Mouse (Mus musculus): ENCODE data around the gene Tmem9. TPM values are rescaled to one million over a fixed set of nuclear protein-coding genes. Genes with fewer than 3 reads are reported as not detected.

The Tmem9 gene
- polyA plus RNA-seq, 1 experiment from 2014 or later: 207 TPM

DNA sequence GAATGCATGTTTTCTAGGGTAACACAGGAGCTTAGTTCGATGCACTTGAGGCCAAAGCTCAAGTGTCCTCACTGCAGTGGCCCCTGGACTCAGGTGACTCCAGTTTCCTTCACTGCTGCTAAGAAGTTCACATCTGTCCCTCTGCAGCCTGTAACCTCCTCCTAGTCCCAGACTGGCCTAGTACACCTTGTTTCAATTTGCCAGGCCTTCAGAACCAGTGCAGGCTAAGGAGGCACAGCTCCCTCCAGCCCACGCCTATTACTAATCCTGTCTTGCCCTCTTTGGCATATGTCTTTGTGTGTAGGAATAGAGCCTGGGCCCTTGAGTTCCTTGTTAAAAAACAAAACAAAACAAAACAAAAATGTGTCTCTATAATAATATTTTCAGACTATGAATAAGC, 9.4 kb downstream of the Tmem9 start:
- H3K9me3 ChIP-seq (ENCODE audit: control insufficient read depth, low read length): no peaks in the 10 kb centered on the region
- 84% methylated on average over 2 of the region's 2 CpGs for WGBS
- H3K9ac ChIP-seq (ENCODE audit: low read depth, low read length): no peak overlapping the region; the same call in 1 of the 2 replicates
- peak overlapping the region; percentile 44; the same call in 1 of the 2 replicates for H3K27ac ChIP-seq (ENCODE audit: low read depth, low read length)
- H3K4me3 ChIP-seq (ENCODE audit: low read length): no peak overlapping the region
- ATAC-seq: no peak; the same call in 1 of the 2 replicates
- no peaks in the 10 kb centered on the region for H3K27me3 ChIP-seq (replicated peaks; ENCODE audit: control insufficient read depth, insufficient read depth, low read length)
- peak overlapping the region; percentile 44 for H3K4me2 ChIP-seq (ENCODE audit: low read length)
- H3K36me3 ChIP-seq (ENCODE audit: control insufficient read depth, insufficient read depth, low read length): peaks cover 3% of the 10 kb centered on the region; the same call in 1 of the 2 replicates
- H3K4me1 ChIP-seq (ENCODE audit: control insufficient read depth, insufficient read depth, low read depth, low read length): peaks cover 12% of the 10 kb centered on the region

GRCm38 (mm10) chr1:136017907-136018313, 10.0 kb downstream of the Tmem9 start:
- ATAC-seq: peak; percentile 100
- WGBS: under 1% methylated on average over 22 of the region's 22 CpGs

DNA sequence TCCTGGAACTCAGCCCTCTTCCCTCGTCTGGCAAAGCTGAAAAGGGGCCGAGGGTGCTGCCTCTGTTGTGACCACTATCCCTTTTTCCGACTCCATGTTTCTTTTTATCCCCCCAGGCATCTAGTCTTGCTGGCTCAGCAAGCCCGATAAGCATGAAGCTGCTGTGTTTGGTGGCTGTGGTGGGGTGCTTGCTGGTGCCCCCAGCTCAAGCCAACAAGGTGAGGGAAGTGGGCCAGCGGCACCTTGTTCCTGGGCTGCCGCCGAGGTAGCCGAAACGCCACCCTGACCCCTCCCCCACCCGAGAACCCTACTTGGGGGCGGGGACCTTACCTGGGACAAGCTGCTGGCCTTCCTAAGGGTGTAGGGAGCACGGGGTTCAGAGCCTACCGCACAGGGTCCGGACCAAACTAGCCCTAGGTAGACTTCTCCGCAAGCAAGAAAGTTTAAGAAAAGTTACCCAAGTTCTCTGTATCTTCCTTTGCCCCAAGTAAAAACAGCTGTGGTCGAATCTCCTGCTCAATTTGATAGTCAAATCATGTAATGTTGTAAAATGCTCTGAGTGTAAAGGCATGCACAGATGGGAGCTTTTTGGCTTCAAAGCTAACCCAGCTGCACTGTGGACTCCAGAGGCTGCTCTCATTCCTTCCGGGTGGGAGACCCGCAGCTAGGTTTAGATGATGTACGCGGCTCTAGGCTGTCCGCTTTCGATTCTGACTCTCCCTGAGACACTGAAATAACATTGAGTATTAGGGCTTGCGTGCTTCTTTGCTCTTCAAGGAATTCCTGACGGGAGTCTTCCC, 10.6 kb downstream of the Tmem9 start:
- peaks cover 3% of the 10 kb centered on the region; the same call in 1 of the 2 replicates for H3K36me3 ChIP-seq (ENCODE audit: control insufficient read depth, insufficient read depth, low read length)
- no peaks in the 10 kb centered on the region for H3K27me3 ChIP-seq (replicated peaks; ENCODE audit: control insufficient read depth, insufficient read depth, low read length)
- H3K9me3 ChIP-seq (ENCODE audit: control insufficient read depth, low read length): no peaks in the 10 kb centered on the region
- WGBS: 3% methylated on average over 24 of the region's 24 CpGs
- H3K27ac ChIP-seq (ENCODE audit: low read depth, low read length): peak overlapping the region; percentile 58
- peaks cover 12% of the 10 kb centered on the region for H3K4me1 ChIP-seq (ENCODE audit: control insufficient read depth, insufficient read depth, low read depth, low read length)
- peak overlapping the region; percentile 63 for H3K4me3 ChIP-seq (ENCODE audit: low read length)
- peak overlapping the region; percentile 86 for H3K9ac ChIP-seq (ENCODE audit: low read depth, low read length)
- ATAC-seq: peak; percentile 22
- peak overlapping the region; percentile 91 for H3K4me2 ChIP-seq (ENCODE audit: low read length)

More at GRCm38 (mm10) chr1:136017907-136018313, 10.0 kb downstream of the Tmem9 start:
- H3K4me2 ChIP-seq (ENCODE audit: low read length): peak overlapping the region; percentile 91
- no peaks in the 10 kb centered on the region for H3K9me3 ChIP-seq (ENCODE audit: control insufficient read depth, low read length)
- peak overlapping the region; percentile 86 for H3K9ac ChIP-seq (ENCODE audit: low read depth, low read length)
- H3K36me3 ChIP-seq (ENCODE audit: control insufficient read depth, insufficient read depth, low read length): peaks cover 3% of the 10 kb centered on the region; the same call in 1 of the 2 replicates
- peak overlapping the region; percentile 58 for H3K27ac ChIP-seq (ENCODE audit: low read depth, low read length)
- peaks cover 12% of the 10 kb centered on the region for H3K4me1 ChIP-seq (ENCODE audit: control insufficient read depth, insufficient read depth, low read depth, low read length)
- peak overlapping the region; percentile 63 for H3K4me3 ChIP-seq (ENCODE audit: low read length)
- no peaks in the 10 kb centered on the region for H3K27me3 ChIP-seq (replicated peaks; ENCODE audit: control insufficient read depth, insufficient read depth, low read length)

DNA sequence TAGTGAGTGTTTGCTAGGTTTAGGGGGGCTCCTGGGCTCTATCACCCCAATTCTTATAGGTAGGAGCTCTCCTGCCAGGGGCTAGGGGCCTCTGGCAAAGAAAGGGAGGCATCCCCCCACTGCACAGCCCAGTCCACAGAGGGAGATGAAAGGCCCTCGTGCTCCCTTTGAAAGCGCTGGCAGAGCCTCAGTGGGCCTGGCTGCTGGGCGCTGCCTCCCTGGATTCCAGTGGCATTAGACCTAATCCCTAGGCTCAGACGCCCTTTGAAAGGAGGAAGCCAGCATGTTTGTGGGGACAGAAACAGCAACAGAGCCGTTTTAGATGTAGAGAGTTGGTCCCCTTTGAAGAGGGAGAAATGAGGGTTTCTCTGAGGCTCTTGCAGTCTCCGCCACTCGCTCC, 22.3 kb downstream of the Tmem9 start:
- 61% methylated on average over 7 of the region's 7 CpGs for WGBS
- no peak overlapping the region for H3K9ac ChIP-seq (ENCODE audit: low read depth, low read length)
- no peak overlapping the region for H3K4me2 ChIP-seq (ENCODE audit: low read length)
- no peaks in the 10 kb centered on the region for H3K9me3 ChIP-seq (ENCODE audit: control insufficient read depth, low read length)
- H3K27ac ChIP-seq (ENCODE audit: low read depth, low read length): no peak overlapping the region
- no peaks in the 10 kb centered on the region for H3K27me3 ChIP-seq (replicated peaks; ENCODE audit: control insufficient read depth, insufficient read depth, low read length)
- H3K4me1 ChIP-seq (ENCODE audit: control insufficient read depth, insufficient read depth, low read depth, low read length): no peaks in the 10 kb centered on the region
- no peak for ATAC-seq
- no peak overlapping the region for H3K4me3 ChIP-seq (ENCODE audit: low read length)
- H3K36me3 ChIP-seq (ENCODE audit: control insufficient read depth, insufficient read depth, low read length): peaks cover 22% of the 10 kb centered on the region

DNA sequence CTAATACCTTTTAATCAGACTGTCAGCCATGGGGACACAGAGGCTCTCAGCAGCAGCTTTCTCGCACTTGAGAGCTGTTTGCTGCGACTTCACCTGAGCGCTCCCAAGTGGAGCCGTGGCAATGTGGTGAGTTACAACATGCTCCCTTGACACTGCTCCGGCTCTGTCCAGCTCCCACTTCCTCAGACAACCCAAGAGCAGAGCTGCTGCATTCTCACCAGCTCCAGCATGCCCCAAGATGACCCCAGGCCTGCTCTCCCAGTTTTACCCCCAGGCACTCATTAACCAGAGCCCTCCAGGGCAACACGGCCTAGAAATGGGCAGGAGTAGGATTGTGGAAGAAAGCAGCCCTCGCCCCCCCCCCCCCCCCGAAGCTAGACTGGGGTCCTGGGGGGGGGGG, 23.7 kb downstream of the Tmem9 start:
- Histone ChIP-seq H3K27me3 (replicated peaks; ENCODE audit: control insufficient read depth, insufficient read depth, low read length) (no peaks in the 10 kb centered on the region), H3K4me2 (ENCODE audit: low read length) (no peak overlapping the region), H3K4me3 (ENCODE audit: low read length) (no peak overlapping the region), H3K9me3 (ENCODE audit: control insufficient read depth, low read length) (no peaks in the 10 kb centered on the region), H3K9ac (ENCODE audit: low read depth, low read length) (no peak overlapping the region), H3K27ac (ENCODE audit: low read depth, low read length) (no peak overlapping the region), H3K4me1 (ENCODE audit: control insufficient read depth, insufficient read depth, low read depth, low read length) (no peaks in the 10 kb centered on the region), H3K36me3 (ENCODE audit: control insufficient read depth, insufficient read depth, low read length) (peaks cover 13% of the 10 kb centered on the region)
- ATAC-seq: no peak
- 80% methylated on average over 6 of the region's 8 CpGs for WGBS

DNA sequence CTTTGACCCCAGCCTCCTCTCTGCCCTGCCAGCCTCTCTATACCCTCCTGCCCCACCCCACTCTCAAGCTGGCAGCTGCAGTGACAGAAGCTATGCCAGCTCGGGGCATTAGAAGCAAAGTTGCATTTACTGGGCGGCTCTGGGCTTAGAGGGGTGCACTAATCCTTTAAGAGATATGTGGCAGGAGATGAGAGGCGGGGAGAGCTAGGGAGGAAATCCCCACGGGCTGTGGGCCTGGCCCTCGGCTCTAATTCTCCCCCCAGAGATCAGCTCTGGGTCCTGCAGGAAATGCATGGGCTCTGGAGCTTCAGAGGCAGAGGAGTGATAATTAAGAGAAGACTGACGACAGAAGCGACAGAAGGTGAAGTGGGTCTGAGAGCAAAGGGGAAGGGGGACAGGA, 25.0 kb downstream of the Tmem9 start:
- Histone ChIP-seq H3K4me2 (ENCODE audit: low read length) (no peak overlapping the region), H3K27me3 (replicated peaks; ENCODE audit: control insufficient read depth, insufficient read depth, low read length) (no peaks in the 10 kb centered on the region), H3K4me1 (ENCODE audit: control insufficient read depth, insufficient read depth, low read depth, low read length) (no peaks in the 10 kb centered on the region), H3K9me3 (ENCODE audit: control insufficient read depth, low read length) (no peaks in the 10 kb centered on the region), H3K4me3 (ENCODE audit: low read length) (no peak overlapping the region), H3K27ac (ENCODE audit: low read depth, low read length) (no peak overlapping the region), H3K9ac (ENCODE audit: low read depth, low read length) (no peak overlapping the region), H3K36me3 (ENCODE audit: control insufficient read depth, insufficient read depth, low read length) (peaks cover 13% of the 10 kb centered on the region)
- no peak for ATAC-seq
- WGBS: 75% methylated on average over 7 of the region's 7 CpGs

GRCm38 (mm10) chr1:136038746-136039538, 31.0 kb downstream of the Tmem9 start:
- no peak overlapping the region for H3K9ac ChIP-seq (ENCODE audit: low read depth, low read length)
- no peak overlapping the region for H3K4me2 ChIP-seq (ENCODE audit: low read length)
- H3K36me3 ChIP-seq (ENCODE audit: control insufficient read depth, insufficient read depth, low read length): peaks cover 4% of the 10 kb centered on the region
- H3K4me1 ChIP-seq (ENCODE audit: control insufficient read depth, insufficient read depth, low read depth, low read length): peaks cover 8% of the 10 kb centered on the region
- H3K27ac ChIP-seq (ENCODE audit: low read depth, low read length): no peak overlapping the region
- no peaks in the 10 kb centered on the region for H3K9me3 ChIP-seq (ENCODE audit: control insufficient read depth, low read length)
- H3K4me3 ChIP-seq (ENCODE audit: low read length): no peak overlapping the region
- 58% methylated on average over 5 of the region's 5 CpGs for WGBS
- H3K27me3 ChIP-seq (replicated peaks; ENCODE audit: control insufficient read depth, insufficient read depth, low read length): no peaks in the 10 kb centered on the region
- ATAC-seq: no peak; the same call in 1 of the 2 replicates

- 0 out of 2 replicates have a peak, but pooled peaks cover 2% of the 10 kb centered on the region for H3K36me3 ChIP-seq (ENCODE audit: control insufficient read depth, insufficient read depth, low read length)
- no peak overlapping the region for H3K4me3 ChIP-seq (ENCODE audit: low read length)
- no peaks in the 10 kb centered on the region for H3K27me3 ChIP-seq (replicated peaks; ENCODE audit: control insufficient read depth, insufficient read depth, low read length)
- 23% methylated on average over 11 of the region's 11 CpGs for WGBS
- no peak for ATAC-seq
- no peak overlapping the region for H3K9ac ChIP-seq (ENCODE audit: low read depth, low read length)
- H3K9me3 ChIP-seq (ENCODE audit: control insufficient read depth, low read length): no peaks in the 10 kb centered on the region
- no peak overlapping the region for H3K4me2 ChIP-seq (ENCODE audit: low read length)
- H3K27ac ChIP-seq (ENCODE audit: low read depth, low read length): no peak overlapping the region
- peaks cover 8% of the 10 kb centered on the region for H3K4me1 ChIP-seq (ENCODE audit: control insufficient read depth, insufficient read depth, low read depth, low read length)
Observed at GRCm38 (mm10) chr1:136040452-136040851, 32.5 kb downstream of the Tmem9 start.

DNA sequence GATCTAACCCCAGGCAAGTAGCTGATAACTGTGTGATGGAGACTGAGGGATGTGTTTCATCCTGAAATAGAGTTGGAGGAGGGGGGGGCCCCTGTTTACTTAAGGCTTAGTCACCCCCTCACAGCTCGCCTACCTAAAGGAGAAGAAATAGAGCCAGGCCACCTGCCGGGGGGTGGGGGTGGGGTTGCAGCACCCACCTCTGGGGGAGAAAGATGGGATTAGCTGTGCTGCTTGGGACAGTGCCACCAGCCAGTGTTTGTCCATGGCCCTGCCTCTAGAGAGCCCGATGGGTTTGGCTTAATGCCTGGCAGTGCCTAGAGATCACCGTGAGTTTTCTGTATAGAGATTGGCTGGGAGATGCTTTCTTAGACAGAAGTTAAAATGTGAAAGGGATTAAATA, 32.9 kb downstream of the Tmem9 start:
- no peak for ATAC-seq
- H3K4me2 ChIP-seq (ENCODE audit: low read length): no peak overlapping the region

More for the DNA sequence above, 32.9 kb downstream of the Tmem9 start:
- no peaks in the 10 kb centered on the region for H3K9me3 ChIP-seq (ENCODE audit: control insufficient read depth, low read length)
- no peak overlapping the region for H3K4me3 ChIP-seq (ENCODE audit: low read length)
- WGBS: 21% methylated on average over 4 of the region's 4 CpGs
- H3K4me1 ChIP-seq (ENCODE audit: control insufficient read depth, insufficient read depth, low read depth, low read length): peaks cover 8% of the 10 kb centered on the region
- no peaks in the 10 kb centered on the region for H3K27me3 ChIP-seq (replicated peaks; ENCODE audit: control insufficient read depth, insufficient read depth, low read length)
- H3K27ac ChIP-seq (ENCODE audit: low read depth, low read length): no peak overlapping the region
- no peaks in the 10 kb centered on the region for H3K36me3 ChIP-seq (ENCODE audit: control insufficient read depth, insufficient read depth, low read length)
- no peak overlapping the region for H3K9ac ChIP-seq (ENCODE audit: low read depth, low read length)

Measured in hindbrain, embryonic 16.5 days (tissue).